Mouse (Mus musculus): ENCODE measurements at regions not wholly inside any gene's neighbourhood (a gene's known extent, or its start where the extent isn't known, plus 50 kb on each side); places are given as distances from the start of the nearest gene placed in this dataset.
A peak's percentile ranks its signal among the peaks of the same experiment; 100 is the strongest.

DNA sequence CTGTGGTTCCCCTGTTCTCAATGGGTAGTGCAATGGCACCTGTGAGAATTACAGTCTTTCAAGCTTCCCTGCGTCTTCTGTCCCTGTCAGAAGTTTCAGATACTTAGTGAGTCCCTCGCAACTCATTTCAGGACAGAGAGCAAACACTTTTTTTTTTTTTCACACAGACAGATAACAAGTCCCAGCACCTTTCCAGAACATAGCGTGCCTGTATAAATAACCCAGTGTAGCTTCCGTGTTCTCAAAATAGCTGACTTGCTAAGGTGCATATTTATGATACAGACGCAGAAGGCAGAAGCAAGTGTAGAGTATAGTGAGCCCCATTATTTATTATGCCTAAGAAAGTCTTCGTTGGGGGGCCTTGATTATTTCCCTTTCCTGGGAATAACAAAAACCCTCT, 929.4 kb downstream of the Robo2 start:
- H3K27ac ChIP-seq (ENCODE audit: insufficient read depth, low read depth, low read length) = no peak overlapping the region
- WGBS = 63% methylated on average over 6 of the region's 6 CpGs
- no peak for DNase-seq

DNA sequence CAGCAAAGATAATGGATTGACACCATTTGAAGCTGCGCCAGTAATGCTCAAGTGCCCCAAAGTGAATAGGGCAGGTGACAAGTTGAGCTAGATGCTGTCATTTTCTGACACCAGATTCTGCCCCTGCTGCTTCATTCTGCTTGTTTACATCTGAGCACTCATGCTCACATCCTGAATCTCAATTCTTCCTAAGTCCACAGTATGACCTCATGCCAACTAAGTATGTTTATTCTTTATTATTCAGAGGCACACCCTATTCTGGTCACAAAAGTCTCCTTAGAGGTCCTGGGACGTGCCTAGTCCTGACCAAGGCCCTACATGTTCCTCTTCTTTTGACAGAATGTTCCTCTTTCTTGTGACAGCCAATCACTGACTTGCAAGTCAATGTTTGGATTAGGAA, 938.1 kb downstream of the Robo2 start:
- WGBS = 79% methylated on average over 2 of the region's 2 CpGs
- H3K4me1 ChIP-seq (ENCODE audit: control insufficient read depth, insufficient read depth, low read length) = no peaks in the 10 kb centered on the region
- DNase-seq = no peak
- H3K4me3 ChIP-seq (ENCODE audit: insufficient read depth, low read depth, low read length) = no peak overlapping the region
- H3K27ac ChIP-seq (ENCODE audit: insufficient read depth, low read depth, low read length) = no peak overlapping the region
- TF ChIP-seq CTCF (conservative IDR thresholded peaks at IDR 0.05; ENCODE audit: insufficient read depth, insufficient read length, low read depth, low read length) (no peak), POLR2A (IDR thresholded peaks at IDR 0.05; ENCODE audit: low read depth, low read length) (no peak)
- H3K27me3 ChIP-seq (replicated peaks; ENCODE audit: control insufficient read depth, insufficient read depth, low read length) = no peaks in the 10 kb centered on the region
- no peaks in the 10 kb centered on the region for H3K36me3 ChIP-seq (ENCODE audit: control insufficient read depth, insufficient read depth, low read length)

More for the DNA sequence above, 929.4 kb downstream of the Robo2 start:
- H3K27me3 ChIP-seq (replicated peaks; ENCODE audit: control insufficient read depth, insufficient read depth, low read length) = no peaks in the 10 kb centered on the region
- TF ChIP-seq POLR2A (IDR thresholded peaks at IDR 0.05; ENCODE audit: low read depth, low read length) (no peak), CTCF (conservative IDR thresholded peaks at IDR 0.05; ENCODE audit: insufficient read depth, insufficient read length, low read depth, low read length) (no peak)
- no peaks in the 10 kb centered on the region for H3K36me3 ChIP-seq (ENCODE audit: control insufficient read depth, insufficient read depth, low read length)
- H3K4me3 ChIP-seq (ENCODE audit: insufficient read depth, low read depth, low read length) = no peak overlapping the region
- H3K4me1 ChIP-seq (ENCODE audit: control insufficient read depth, insufficient read depth, low read length) = no peaks in the 10 kb centered on the region

DNA sequence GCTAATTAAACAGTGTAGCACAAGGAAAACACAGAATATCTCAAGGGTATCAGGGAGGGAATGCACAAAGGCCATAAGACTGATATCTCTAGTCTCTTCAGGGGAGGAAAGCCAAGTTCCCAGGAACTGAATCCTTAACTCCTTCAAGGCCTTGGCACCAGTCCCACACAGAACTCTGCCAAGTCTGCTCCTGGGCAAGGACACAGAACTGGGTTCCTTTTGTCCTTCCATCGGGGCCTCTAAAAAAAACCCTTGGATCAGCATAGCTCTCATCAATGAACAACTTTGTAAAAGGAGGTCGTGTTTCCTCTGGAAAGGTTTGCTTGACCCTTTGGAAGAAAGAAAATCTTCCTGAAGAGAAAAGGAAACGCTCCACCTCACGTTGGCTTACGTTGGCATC, 940.1 kb downstream of the Robo2 start:
- Histone ChIP-seq H3K27me3 (replicated peaks; ENCODE audit: control insufficient read depth, insufficient read depth, low read length) (no peaks in the 10 kb centered on the region), H3K4me3 (ENCODE audit: insufficient read depth, low read depth, low read length) (no peak overlapping the region), H3K36me3 (ENCODE audit: control insufficient read depth, insufficient read depth, low read length) (no peaks in the 10 kb centered on the region), H3K4me1 (ENCODE audit: control insufficient read depth, insufficient read depth, low read length) (no peaks in the 10 kb centered on the region), H3K27ac (ENCODE audit: insufficient read depth, low read depth, low read length) (no peak overlapping the region)
- 35% methylated on average over 5 of the region's 5 CpGs for WGBS
- no peak for TF ChIP-seq POLR2A (IDR thresholded peaks at IDR 0.05; ENCODE audit: low read depth, low read length)
- no peak for TF ChIP-seq CTCF (conservative IDR thresholded peaks at IDR 0.05; ENCODE audit: insufficient read depth, insufficient read length, low read depth, low read length)
- DNase-seq = peak; percentile 56

DNA sequence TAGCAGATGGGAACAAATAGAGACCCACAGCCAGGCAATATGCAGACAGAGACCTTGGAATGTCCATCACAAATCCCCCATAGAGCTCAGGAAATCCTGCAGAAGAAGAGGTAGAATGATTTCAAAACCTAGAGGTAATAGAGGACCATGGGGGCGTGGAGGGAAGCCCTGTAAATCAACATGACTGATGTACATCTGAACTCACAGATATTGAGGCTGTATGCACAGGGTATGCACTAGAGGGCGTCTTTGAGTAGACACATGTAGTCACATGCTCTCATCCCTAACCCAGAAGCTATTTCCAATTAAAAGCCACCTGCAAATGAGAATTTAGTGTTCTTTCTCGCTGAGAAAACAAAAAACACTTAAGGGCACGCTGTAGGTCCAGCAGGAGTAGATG, 941.1 kb downstream of the Robo2 start:
- DNase-seq = no peak
- Histone ChIP-seq H3K4me1 (ENCODE audit: control insufficient read depth, insufficient read depth, low read length) (no peaks in the 10 kb centered on the region), H3K27ac (ENCODE audit: insufficient read depth, low read depth, low read length) (no peak overlapping the region), H3K4me3 (ENCODE audit: insufficient read depth, low read depth, low read length) (no peak overlapping the region), H3K27me3 (replicated peaks; ENCODE audit: control insufficient read depth, insufficient read depth, low read length) (no peaks in the 10 kb centered on the region), H3K36me3 (ENCODE audit: control insufficient read depth, insufficient read depth, low read length) (no peaks in the 10 kb centered on the region)
- TF ChIP-seq POLR2A (IDR thresholded peaks at IDR 0.05; ENCODE audit: low read depth, low read length) = no peak
- TF ChIP-seq CTCF (conservative IDR thresholded peaks at IDR 0.05; ENCODE audit: insufficient read depth, insufficient read length, low read depth, low read length) = no peak
- 60% methylated on average over 4 of the region's 4 CpGs for WGBS

DNA sequence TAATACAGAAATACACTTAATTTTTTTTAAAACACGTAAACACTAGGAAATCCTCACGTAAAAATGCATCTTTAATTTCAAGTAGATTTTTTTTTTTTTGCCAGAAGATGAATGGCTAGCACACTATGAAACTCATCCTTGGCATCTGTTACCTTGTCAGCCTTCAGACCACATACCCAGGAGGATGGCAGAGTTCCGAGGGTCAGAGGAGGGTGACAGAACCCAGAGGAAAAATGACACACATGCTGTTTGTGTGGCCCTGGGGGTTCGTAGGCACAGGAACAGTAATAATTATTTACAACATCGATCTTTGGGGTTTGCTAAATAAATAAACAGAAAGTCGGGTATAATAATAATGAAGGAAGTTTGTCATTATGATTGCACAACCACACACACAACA, 945.3 kb downstream of the Robo2 start:
- Histone ChIP-seq H3K4me3 (ENCODE audit: insufficient read depth, low read depth, low read length) (no peak overlapping the region), H3K27me3 (replicated peaks; ENCODE audit: control insufficient read depth, insufficient read depth, low read length) (no peaks in the 10 kb centered on the region), H3K36me3 (ENCODE audit: control insufficient read depth, insufficient read depth, low read length) (no peaks in the 10 kb centered on the region), H3K4me1 (ENCODE audit: control insufficient read depth, insufficient read depth, low read length) (no peaks in the 10 kb centered on the region), H3K27ac (ENCODE audit: insufficient read depth, low read depth, low read length) (no peak overlapping the region)
- 73% methylated on average over 6 of the region's 6 CpGs for WGBS
- no peak for TF ChIP-seq CTCF (conservative IDR thresholded peaks at IDR 0.05; ENCODE audit: insufficient read depth, insufficient read length, low read depth, low read length)
- TF ChIP-seq POLR2A (IDR thresholded peaks at IDR 0.05; ENCODE audit: low read depth, low read length) = no peak
- no peak for DNase-seq

DNA sequence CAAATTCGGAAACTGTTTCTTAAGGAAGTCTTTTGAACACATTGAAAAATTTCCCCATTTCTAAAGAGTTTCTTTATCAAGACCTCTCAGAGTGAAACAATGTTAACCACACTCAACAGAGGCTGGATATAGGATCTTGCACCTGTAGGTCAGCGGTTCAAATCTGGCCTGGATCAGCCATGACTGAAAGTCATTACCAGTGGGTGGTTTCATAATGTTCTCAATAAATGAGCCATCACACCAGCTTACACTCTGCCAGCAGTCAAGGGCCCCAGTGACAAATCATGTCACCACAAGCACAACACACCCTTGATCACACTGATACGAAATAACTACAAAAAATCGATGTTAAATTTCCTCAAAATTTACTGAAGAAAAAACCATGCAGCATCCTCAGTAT, 949.1 kb downstream of the Robo2 start:
- no peak overlapping the region for H3K27ac ChIP-seq (ENCODE audit: insufficient read depth, low read depth, low read length)
- no peak for DNase-seq
- no peaks in the 10 kb centered on the region for H3K36me3 ChIP-seq (ENCODE audit: control insufficient read depth, insufficient read depth, low read length)
- no peaks in the 10 kb centered on the region for H3K27me3 ChIP-seq (replicated peaks; ENCODE audit: control insufficient read depth, insufficient read depth, low read length)
- no peaks in the 10 kb centered on the region for H3K4me1 ChIP-seq (ENCODE audit: control insufficient read depth, insufficient read depth, low read length)
- TF ChIP-seq CTCF (conservative IDR thresholded peaks at IDR 0.05; ENCODE audit: insufficient read depth, insufficient read length, low read depth, low read length) (no peak), POLR2A (IDR thresholded peaks at IDR 0.05; ENCODE audit: low read depth, low read length) (no peak)
- H3K4me3 ChIP-seq (ENCODE audit: insufficient read depth, low read depth, low read length) = no peak overlapping the region
- 90% methylated on average over 4 of the region's 4 CpGs for WGBS

DNA sequence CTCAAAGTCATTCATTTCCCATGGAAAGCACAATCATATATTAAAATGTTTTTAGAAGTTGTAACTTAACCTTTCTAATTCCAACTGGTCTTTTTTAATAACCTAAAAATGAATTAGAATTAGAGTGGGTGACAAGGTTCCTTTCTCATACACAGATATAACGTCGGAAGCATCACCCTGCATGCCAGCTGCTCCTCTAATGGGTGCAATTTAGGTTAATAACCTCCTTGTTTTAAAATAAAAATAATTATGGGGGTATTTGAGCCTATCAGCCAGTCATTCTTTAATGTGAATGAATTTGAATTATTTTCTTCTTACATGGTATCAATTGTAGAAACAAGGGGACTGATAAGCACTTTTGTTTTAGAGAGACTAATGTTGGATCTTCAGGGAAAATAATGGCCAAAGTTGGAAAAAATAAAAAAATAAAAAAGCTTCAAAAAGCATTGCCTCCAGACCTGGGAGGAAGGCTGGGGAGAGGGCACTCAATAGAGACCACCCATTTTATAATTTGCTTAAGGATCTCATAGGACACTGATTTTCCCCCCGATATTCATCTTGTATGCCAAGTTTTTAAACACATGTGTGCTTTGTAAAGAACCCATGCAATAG, 960.9 kb downstream of the Robo2 start:
- H3K4me1 ChIP-seq (ENCODE audit: control insufficient read depth, insufficient read depth, low read length) = no peaks in the 10 kb centered on the region
- DNase-seq = no peak
- WGBS = 89% methylated on average over 3 of the region's 3 CpGs
- TF ChIP-seq CTCF (conservative IDR thresholded peaks at IDR 0.05; ENCODE audit: insufficient read depth, insufficient read length, low read depth, low read length) (no peak), POLR2A (IDR thresholded peaks at IDR 0.05; ENCODE audit: low read depth, low read length) (no peak)
- no peaks in the 10 kb centered on the region for H3K27me3 ChIP-seq (replicated peaks; ENCODE audit: control insufficient read depth, insufficient read depth, low read length)
- H3K4me3 ChIP-seq (ENCODE audit: insufficient read depth, low read depth, low read length) = no peak overlapping the region
- no peaks in the 10 kb centered on the region for H3K36me3 ChIP-seq (ENCODE audit: control insufficient read depth, insufficient read depth, low read length)
- H3K27ac ChIP-seq (ENCODE audit: insufficient read depth, low read depth, low read length) = no peak overlapping the region
